Mouse (Mus musculus): ENCODE data around the gene Sfrp2.

The Sfrp2 gene

GRCm38 (mm10) chr3:83765871-83766725 lies at the start of gene Sfrp2:
Sfrp2 (plus strand) TSS chr3:83766321.
- DNase-seq (ENCODE audit: low spot score) = peak; percentile 41

GRCm38 (mm10) chr3:83717643-83718231 lies 48.4 kb upstream of the Sfrp2 start:
- no peak for DNase-seq (ENCODE audit: low spot score)

- DNase-seq (ENCODE audit: low spot score) = no peak
Measured at GRCm38 (mm10) chr3:83718662-83719061, 47.5 kb upstream of the Sfrp2 start.

GRCm38 (mm10) chr3:83728223-83728622 lies 37.9 kb upstream of the Sfrp2 start:
- DNase-seq (ENCODE audit: low spot score) = no peak

- DNase-seq (ENCODE audit: low spot score) = no peak
Measured at GRCm38 (mm10) chr3:83728675-83729390, 37.3 kb upstream of the Sfrp2 start.

- no peak for DNase-seq (ENCODE audit: low spot score)
Measured at GRCm38 (mm10) chr3:83733985-83734384, 32.1 kb upstream of the Sfrp2 start.

- no peak for DNase-seq (ENCODE audit: low spot score)
Measured at GRCm38 (mm10) chr3:83736980-83737379, 29.1 kb upstream of the Sfrp2 start.

- no peak for DNase-seq (ENCODE audit: low spot score)
Measured at GRCm38 (mm10) chr3:83740246-83740645, 25.9 kb upstream of the Sfrp2 start.

GRCm38 (mm10) chr3:83747276-83747675 lies 18.8 kb upstream of the Sfrp2 start:
- DNase-seq (ENCODE audit: low spot score) = no peak

GRCm38 (mm10) chr3:83747895-83748294 lies 18.2 kb upstream of the Sfrp2 start:
- no peak for DNase-seq (ENCODE audit: low spot score)

- DNase-seq (ENCODE audit: low spot score) = no peak
Measured at GRCm38 (mm10) chr3:83751625-83752024, 14.5 kb upstream of the Sfrp2 start.

GRCm38 (mm10) chr3:83752196-83752595 lies 13.9 kb upstream of the Sfrp2 start:
- DNase-seq (ENCODE audit: low spot score) = no peak

- DNase-seq (ENCODE audit: low spot score) = no peak
Measured at GRCm38 (mm10) chr3:83755043-83755635, 11.0 kb upstream of the Sfrp2 start.

- DNase-seq (ENCODE audit: low spot score) = no peak
Measured at GRCm38 (mm10) chr3:83755666-83756065, 10.5 kb upstream of the Sfrp2 start.

- no peak for DNase-seq (ENCODE audit: low spot score)
Measured at GRCm38 (mm10) chr3:83762361-83762760, 3.8 kb upstream of the Sfrp2 start.

GRCm38 (mm10) chr3:83763551-83764548 lies 2.3 kb upstream of the Sfrp2 start:
- peak; percentile 87 for DNase-seq (ENCODE audit: low spot score)

GRCm38 (mm10) chr3:83766726-83767070 lies 577 bp downstream of the Sfrp2 start:
- DNase-seq (ENCODE audit: low spot score) = no peak

- DNase-seq (ENCODE audit: low spot score) = no peak
Measured at GRCm38 (mm10) chr3:83767121-83767520, 1.0 kb downstream of the Sfrp2 start.

GRCm38 (mm10) chr3:83768293-83769035 lies 2.3 kb downstream of the Sfrp2 start:
- DNase-seq (ENCODE audit: low spot score) = no peak

- no peak for DNase-seq (ENCODE audit: low spot score)
Measured at GRCm38 (mm10) chr3:83769036-83769410, 2.9 kb downstream of the Sfrp2 start.
